Mouse (Mus musculus): ENCODE results near the gene 1700080E11Rik.

DNA sequence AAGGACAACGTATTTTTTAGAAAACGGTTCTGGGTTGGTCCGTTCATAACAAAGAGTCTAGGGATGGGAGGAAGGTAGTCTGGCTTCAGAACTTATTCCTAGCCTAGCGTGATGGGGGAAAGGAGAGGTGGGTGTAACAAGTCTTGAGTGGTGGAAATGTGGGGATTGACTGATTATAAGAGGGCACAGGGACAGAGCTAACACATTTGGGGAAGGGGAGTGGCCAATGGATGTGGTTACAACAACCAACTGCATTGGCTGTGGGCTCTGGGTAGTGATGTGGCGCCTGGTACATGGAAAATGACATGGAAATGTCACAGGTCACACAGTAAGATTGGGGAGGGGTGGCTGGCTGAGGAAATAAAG, 12.9 kb downstream of the 1700080E11Rik start:
- TF ChIP-seq CTCF (IDR thresholded peaks at IDR 0.05; ENCODE audit: borderline replicate concordance, extremely low read depth, insufficient read depth, insufficient read length) (no peak), POLR2A (IDR thresholded peaks at IDR 0.05; ENCODE audit: borderline replicate concordance, extremely low read depth, insufficient read depth, insufficient read length, poor library complexity, severe bottlenecking) (no peak)
